Mouse (Mus musculus) embryo, embryonic 9.5 days (tissue): Measurements from ENCODE around the gene Fam71a.
A peak's percentile ranks its signal among the peaks of the same experiment; 100 is the strongest.

Source experiments
- DNase-seq: peaks from one replicate; pipeline ENCODE4 v3.0.0-alpha.2; 2017; ENCODE audit errors: extremely low spot score

The Fam71a gene

DNA sequence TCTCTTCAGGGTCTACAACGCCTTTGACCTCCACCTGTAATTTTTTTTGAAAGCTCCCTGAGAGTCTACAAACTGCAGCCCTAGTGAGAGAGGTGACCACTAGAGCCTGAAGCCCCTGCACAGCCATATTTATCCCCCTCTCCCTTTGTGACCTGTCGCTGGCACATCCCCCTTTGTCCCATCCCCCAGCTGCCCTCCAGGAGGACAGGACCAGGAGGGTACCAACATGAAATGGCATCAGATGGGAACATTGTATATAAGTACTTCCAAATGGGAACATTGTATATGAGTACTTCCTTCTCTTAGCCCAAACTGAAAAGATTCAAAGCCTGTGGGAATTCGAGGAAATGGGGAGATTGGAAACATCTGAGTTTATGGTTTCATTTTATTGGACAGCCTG lies at the start of gene Fam71a:
Fam71a (minus strand) TSS at position 101 of the 400 bp plus-strand sequence.
- no peak for DNase-seq

DNA sequence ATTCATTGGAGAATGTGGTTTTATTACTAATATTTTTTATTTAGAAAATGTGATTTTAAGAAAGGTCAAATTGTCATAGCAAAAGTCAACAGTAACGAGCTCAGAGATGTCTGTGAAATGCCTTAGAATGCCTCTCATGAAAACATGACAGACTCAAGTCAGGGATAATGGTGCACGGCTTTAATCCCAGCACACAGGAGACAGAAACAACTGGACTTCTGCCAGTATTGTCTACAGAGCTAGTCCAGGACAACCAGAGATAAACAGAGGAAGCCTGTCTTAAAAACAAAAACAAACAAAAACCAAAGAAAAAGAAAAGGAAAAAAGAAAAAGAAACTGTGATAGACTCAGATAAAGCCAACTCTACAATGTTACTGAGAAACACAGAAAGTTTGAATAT lies 46.5 kb upstream of the Fam71a start:
- no peak for DNase-seq

DNA sequence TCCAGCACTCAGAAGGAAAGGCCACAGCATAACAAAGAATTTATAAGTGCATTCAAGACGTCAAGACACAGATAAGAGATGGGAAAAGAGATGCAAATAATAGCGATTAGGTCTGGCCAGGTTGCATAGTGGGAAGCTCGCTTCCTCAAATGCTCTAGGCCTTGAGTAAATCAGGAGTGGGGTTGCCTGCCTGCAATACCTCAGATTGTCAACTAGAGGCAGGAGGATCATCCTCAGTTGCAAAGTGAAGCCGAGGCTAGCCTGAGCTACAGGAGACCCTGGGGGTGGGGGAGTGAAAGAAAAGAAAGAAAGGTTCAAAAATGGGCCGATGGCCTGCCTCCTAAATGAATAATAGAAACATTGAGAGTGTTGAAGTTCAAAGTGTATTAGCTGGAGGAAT lies 41.2 kb upstream of the Fam71a start:
- no peak for DNase-seq

DNA sequence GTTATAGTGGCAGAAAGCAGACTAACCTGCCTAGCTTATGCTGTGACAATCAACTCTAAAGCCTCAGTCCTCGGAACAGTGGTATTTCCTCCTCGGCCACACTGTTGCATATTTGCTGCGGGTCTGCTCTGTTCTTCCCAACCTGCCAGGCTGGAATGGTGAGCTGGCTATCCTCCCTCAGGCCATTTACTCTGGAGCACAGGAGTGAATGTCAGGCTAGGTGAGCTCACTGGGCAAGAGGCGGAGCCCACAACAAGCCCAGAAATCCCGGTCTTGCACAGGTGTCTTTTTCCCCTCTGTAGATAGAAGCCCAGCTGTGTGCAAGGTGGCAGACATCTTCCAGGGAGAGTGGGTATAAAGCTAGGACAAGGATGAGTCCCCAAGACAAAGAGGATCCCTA lies 40.3 kb upstream of the Fam71a start:
- DNase-seq = no peak

DNA sequence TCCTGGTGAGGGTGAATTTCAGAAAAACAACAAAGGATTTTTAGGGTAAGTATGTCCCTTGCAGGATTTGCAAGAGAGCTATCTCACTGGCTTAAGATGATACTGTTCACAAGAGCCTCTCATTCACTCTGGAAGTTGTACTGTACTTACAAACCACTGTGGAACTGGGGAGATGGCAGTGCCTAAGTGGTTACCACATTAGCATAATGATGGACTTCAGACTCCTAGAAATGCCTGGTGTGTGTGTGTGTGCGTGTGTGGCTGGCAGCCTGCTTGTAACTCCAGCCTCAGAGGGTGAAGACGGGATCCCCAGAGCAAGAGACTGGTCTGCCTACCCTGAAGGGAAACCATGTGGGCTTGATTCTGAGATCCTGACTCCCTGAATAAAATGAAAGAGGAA lies 38.9 kb upstream of the Fam71a start:
- DNase-seq = no peak

DNA sequence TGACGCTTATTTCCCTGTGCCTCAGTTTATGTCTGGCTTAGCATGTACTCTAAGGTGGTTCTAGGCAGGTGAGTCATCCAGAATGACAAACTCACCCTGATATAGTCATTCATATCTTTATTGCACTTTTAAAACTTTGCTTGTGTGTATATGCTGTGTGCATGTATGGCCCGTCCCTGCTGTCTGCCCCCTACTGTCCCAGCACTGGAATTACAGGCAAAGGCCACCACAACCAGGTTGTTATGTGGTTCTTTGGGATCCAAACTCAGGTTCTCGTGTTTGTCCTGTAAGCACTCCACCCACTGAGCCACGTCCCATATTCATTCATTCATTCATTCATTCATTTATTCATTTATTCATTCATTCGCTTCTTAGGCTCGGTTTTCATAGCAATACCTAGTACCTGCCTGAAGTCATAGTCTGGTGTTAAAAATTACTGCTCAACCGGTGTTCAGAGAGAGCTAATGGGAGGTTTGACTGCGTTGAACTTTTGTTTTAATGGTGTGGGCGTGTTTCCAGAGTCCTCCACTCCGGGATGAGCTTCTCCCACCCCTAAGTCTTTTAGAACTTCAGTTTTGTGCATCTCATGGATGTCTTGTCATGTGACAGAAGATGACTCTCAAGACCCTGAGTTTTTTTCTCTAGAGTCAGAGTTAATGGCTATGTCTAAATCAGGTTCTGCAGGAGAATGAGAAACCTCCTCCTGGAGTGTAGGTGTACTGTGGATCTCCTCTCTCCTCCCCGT lies 37.8 kb upstream of the Fam71a start:
- no peak for DNase-seq

DNA sequence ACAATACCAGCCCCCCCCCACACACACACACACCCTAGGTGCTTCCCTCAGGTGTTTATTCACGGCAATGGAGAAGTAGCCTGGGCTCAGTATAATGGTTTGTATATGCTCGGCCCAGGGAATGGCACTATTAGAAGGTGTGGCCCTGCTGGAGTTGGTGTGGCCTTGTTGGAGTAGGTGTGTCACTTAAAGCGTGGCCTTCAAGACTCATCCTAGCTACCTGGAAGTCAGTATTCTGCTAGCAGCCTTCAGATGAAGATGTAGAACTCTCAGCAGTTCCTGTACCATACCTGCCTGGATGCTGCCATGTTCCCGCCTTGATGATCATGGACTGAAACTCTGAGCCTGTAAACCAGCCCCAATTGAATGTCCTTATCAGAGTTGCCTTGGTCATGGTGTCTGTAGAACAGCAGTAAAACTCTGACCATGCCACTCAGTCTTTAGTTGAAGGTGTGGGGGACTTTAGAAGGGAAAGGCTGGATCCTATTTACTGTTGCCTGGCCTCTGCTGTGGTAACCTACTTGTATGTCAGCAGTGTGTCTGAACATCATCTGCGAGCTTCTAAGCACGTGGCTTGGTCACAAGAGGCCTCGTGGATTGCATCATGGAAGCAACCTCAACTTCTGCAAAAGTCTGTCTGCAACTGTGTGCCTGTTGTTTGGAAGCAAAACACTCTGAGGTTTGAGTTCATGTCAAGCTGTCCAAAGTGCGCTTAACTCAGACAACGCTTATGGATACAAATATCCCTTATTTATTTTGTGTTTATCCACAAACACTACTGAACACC lies 36.4 kb upstream of the Fam71a start:
- DNase-seq = no peak

DNA sequence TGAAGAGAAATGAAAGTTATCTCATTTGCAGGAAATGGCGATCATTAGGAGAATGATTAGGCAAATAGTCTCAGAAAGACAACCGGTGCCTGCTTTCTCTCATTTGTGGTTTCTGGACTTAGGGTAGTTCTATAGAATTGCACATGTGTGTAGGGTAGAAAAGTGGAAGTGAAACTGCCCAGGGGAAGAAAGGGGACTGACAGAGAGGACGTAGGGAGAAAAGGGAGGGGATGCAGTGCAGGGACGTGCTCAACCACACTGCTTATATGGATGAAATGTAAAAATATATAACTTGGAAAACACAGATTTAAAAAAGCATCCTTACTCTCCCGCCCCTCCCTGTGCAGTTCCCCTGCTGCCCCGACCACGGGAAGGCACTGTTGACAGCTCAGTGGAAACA lies 33.3 kb upstream of the Fam71a start:
- no peak for DNase-seq

DNA sequence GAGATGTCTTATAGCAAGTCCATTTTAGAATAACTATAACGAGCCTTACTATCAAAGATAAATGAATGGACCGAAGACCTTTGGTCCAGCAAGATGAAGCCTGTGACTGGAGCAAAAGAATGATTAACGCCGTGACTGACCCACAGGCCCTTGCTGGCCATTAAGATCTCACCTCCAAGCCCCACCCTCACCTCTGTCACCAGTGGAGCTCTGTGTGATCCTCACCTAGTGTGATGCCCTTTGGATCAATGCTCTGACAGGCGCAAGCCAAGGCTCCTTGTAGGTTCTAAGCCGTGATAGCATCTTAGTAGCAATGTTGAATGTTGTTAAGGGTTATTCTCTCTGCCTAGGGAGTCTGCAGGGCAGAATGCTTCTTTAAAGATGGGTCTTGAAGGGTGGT lies 31.4 kb upstream of the Fam71a start:
- no peak for DNase-seq

DNA sequence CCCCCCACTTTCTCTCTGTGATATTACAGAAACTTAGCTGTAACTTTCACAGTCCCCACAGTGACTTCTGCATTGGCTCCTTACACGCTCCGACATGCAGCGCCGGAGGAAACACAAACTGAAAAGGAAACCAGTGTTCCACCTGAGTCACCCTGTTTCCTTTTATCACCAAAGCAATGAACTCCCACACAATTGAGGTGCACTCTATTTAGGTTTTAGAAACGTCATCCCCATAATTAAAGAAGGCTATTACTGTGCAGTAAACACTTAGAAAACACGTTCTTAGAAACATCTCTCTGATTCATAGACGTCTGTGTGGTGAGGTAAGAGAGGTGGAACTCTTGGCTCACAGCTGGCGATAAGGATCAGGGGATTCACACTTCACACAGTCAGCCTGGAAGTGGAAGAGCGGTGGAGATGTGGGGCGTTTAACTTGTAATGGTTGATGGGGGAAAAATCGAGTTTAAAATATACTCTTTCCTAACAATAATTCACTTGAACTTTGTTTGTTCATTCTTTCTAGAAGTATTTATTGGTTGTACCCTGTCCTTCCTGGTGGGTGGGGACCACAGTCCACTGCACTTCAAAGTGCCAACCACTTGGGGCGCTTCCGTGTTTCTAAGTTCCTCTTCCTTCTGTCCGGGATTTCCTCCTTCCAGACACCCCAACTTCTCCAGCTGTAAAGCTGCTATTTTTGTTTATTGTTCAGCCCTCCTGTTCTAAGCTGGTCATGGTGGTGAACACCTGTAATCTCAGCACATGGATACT lies 29.2 kb upstream of the Fam71a start:
- no peak for DNase-seq

DNA sequence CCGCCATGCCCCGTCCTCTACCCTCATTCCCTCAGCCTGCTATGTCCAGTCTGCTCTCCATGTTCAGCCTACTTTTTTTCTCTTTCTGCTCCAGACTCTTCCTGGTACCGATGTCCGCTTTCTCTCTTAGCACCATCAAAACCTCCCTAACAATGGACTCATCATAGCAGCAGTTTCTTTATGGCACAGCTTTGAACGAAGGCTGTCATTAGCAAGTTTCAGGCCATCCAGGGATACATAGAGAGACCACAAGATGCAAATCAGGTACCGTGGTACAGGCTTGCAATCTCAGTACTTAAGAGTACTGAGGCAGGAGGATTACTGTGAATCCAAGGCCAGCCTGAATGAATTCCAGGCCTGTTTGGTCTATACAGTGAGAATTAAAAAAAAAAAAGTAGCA lies 28.1 kb upstream of the Fam71a start:
- no peak for DNase-seq

DNA sequence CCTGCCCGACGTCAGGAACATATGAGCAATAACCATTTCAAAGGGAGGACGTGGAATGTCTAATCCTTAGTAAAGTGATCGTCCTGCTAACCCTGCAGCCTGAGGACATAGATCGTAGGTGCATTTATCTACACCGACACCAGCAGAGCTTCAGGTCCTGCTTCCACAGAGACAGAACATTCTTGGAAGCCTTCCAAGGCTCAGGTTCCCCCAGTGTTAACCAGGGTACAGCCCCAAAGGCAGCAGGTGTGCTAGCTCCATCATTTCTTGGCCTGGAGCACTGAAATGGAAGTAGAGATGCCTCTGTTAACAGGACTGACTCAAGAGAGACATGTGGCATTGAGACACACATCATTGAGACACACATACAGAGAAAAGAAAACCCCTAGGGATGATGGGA lies 27.6 kb upstream of the Fam71a start:
- no peak for DNase-seq

DNA sequence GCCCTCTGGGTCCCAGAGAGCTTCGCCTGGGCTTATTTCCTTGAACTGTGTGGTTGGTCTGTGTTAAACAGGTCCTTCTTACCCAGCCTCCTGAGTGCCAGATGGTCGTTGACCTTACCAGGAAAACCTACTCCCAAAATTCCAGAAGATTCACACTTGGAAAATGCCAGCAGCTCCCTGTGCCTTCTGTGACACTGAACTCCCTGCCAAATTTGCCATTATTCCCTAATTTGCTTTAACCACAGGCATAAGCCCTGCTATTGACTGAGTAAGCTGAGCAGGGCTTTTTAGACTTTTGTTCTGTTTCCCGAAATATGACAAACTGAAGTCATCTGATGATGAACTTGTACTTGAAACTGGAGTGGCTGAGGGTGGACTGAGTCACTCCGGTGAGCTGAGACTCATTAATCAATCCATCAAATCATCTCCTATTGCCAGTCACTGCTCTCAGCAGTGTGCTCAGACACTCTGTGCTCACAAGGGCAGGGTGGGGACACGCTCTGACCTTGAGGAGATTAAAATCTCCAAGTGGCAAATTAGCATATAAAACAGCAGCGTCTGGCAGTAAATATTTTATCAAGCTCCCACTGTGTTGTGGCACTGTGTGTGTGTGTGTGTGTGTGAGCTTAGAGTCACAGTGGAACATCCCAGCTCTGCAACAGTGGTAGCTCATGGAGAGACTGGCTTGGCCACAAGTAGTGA lies 25.2 kb upstream of the Fam71a start:
- DNase-seq = no peak

DNA sequence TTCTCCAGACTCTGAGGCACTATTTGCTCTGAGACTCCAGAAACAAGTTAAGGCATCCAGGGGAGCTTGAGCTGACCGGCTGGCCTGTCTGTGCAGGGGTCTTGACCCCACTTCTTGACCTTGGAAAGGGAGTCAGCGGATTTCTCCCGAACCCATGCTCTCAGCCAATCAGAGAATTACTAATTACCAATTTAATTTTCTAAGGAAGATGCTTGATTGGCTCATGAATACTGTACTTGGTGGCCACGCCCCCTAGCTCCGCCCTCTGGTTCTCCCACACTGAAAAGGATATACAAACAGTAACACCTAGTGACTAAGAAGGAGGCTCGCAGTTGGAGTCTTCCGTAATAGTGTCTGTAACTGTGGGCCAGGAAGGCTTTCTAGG lies 21.8 kb upstream of the Fam71a start:
- peak; percentile 51 for DNase-seq

DNA sequence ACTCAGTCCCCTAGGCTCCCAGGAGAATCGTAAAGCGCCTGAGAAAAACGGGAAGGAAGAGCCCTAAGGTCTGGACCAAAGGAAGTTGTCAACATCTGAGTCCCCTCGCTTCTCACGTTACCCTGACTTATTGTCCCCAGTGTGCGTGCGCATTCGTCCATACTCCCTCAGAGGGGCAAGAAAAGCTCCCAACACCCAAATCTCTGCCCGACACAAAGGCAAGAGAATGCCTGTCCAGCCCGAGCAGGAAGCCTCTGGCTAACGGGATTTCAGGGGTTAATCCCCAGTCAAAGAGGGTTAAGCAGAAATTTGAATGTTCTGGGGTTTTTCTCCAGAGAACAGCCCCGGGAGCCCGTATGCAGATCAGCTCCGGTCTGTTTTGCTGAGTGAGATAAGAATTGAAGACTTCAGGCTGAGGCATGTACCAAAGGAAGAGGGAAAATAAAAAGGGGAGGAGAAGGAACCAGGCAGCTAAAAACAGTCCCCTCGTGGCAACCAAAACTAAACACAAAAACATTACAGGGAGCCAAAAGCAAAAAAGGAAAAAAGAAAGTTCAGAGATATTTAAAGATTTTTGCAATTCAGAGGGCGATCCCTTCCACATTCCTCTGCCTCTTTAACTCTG lies 21.3 kb upstream of the Fam71a start:
- peak; percentile 56 for DNase-seq

DNA sequence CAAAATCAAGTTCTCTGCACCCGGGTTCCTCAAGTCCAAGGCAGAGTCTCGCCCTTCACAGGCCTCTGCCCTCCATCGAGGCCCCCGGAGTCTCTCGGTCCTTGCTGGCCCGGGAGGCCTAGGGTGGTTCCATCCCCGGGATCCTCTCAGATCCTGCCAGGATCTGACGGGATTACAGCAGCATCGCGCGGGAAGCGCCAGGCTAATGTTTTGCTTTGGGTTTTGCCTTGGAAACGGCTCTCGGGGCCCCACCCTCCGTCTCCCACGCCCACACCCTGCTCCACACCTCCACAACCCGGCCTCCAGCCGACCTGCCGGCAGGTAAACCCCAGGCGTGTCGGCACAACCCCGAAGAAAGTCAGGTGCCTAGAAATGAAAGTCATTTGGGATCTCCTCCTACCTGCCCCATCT lies 20.2 kb upstream of the Fam71a start:
- DNase-seq = peak; percentile 46

DNA sequence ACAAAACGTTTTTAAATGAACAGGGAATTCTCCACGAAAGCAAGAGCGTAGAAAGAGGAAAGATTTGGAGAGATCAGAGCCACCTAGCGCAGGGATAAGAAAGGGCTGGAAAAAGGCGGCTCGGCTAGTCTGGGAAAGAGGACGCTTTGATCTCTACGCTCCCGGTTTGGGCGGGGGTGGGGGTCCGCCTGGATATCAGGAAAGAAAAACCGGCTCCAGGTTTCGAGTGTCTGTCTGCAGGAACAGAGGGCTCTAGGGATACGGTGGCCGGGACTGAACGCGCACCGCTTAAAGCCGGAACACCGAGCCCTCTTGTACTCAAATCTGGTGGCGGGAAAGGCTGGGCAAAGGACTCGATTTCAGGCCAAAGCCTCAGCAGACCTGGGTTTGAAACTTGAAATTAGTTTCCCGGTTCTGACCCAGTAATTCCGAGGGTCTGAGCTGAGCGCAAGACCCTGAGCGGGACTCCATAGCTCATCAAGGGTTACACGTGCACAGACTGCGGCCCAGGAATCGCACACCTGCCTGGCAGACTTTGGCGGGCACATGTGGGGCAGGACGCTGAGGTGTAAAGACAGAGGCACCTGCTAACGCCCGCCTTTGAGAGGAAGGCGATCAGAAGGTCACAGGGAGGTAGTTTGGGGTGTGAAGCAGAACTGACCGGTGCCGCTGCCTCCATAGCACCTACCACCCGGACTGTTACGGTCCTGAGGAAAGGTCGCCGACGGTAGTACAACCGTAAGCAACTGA lies 19.6 kb upstream of the Fam71a start:
- peak; percentile 67 for DNase-seq

DNA sequence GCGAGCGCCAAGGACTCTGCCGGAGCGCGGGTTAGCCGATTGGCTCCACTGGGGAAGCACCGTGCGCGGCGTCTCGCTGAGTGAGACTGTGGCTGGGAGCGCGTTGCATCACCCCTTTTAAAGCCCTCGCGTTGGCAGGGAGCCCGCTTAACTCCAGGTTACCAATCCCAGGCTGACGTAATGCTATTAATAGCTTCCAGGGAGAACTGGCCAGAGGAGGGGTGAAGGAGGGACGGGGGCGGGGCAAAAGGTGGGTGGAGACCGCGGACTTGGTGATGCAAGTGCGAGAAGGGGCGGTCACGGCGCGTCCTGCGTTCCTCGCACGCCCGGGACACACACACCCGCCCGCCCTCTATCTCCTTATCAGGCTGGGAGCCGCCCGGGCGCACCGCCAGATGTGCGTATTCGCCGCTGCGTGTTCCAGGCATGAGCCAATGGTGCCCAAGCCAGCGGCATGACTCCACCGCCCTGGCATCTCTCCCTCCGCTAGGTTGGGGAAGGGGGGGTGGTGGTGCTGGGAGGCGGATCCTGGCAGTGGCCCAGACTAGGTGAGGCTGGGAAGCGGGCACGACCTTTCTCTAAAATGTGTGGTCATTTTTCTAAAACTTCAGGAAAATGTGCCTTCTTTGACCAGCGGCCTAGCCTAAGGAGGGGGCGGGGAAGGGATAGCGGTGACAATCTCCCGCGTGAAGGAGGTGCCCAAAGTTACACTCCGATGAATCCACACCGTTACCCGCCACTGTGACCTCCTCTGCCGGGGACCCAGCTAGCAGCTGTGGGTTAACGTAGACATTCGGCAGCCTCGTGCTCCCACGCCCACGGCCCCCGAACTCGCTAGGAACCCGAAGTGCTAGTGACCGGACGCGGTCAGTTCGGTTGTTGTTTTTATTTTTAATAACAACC lies 18.8 kb upstream of the Fam71a start:
- DNase-seq = peak; percentile 92

DNA sequence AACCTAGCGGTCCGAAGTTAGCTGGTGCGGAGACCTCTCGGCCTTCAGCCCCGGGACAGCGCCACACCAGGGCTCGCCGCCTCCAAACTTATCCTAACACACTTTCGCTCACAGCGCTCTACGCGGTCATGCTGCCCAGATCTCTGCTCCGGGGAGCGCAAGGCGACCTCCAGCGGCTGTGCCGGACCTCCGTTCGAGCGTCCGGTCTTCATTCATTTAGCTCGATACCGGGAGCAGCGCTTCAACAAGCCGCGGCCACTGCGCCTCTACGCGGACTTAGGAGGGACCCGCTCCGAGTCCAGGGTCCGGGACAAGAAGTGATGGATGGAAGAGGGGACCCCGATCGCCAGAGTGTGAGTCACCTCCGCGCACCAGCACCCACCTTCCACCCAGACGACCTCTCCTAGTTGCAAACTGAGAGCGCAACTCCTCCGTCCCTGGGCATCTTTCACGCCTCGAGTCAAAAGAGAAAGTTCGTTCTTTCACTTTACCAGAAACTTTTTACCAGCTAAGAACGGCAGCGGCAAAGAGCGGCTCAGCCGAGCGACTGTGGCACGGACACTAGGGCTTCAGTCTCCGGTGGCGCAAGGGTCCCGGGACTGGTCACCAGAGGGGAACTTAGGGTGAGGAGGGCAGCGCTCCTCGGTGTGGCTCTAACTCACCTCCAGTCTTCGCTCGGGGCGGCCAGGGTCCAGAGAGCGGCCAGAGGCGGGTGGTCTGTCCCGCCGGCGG lies 18.0 kb upstream of the Fam71a start:
- peak; percentile 81 for DNase-seq
